Mouse (Mus musculus) E14TG2a.4 (cell line): ENCODE results near the gene Serinc3.

Experiments
- CTCF ChIP-seq: conservative IDR thresholded peaks from 2 replicates; pipeline ENCODE4 v1.5.1; 2014; ENCODE audit warnings: low read length
- POU5F1 ChIP-seq: IDR thresholded peaks from 2 replicates; pipeline ENCODE4 v1.6.1; 2014; ENCODE audit warnings: low read length, borderline replicate concordance

GRCm38 (mm10) chr2:163645700-163646460, 949 bp upstream of the Serinc3 start:
- no peak for TF ChIP-seq CTCF
- no peak for TF ChIP-seq POU5F1
